Mouse (Mus musculus): Measurements from ENCODE around the gene Fen1.
"Not testable (repeated sequence)": the region's sequence is repeated elsewhere in the genome, so short reads cannot be mapped to it uniquely, and the experiment has no call there.

The Fen1 gene

GRCm38 (mm10) chr19:10176941-10177372 is 27.0 kb downstream of the Fen1 start:
- no peak for DNase-seq

- DNase-seq = no peak
Observed at GRCm38 (mm10) chr19:10176477-10176876, 27.5 kb downstream of the Fen1 start.

GRCm38 (mm10) chr19:10174956-10175355 is 29.0 kb downstream of the Fen1 start:
- no peak for DNase-seq

GRCm38 (mm10) chr19:10173844-10174539 is 30.0 kb downstream of the Fen1 start:
- DNase-seq = no peak

GRCm38 (mm10) chr19:10173116-10173718 is 30.8 kb downstream of the Fen1 start:
- no peak for DNase-seq

- DNase-seq = no peak
Observed at GRCm38 (mm10) chr19:10171846-10172245, 32.1 kb downstream of the Fen1 start.

GRCm38 (mm10) chr19:10171359-10171758 is 32.6 kb downstream of the Fen1 start:
- DNase-seq = no peak

- DNase-seq = no peak
Observed at GRCm38 (mm10) chr19:10170466-10170865, 33.5 kb downstream of the Fen1 start.

- DNase-seq = not testable (repeated sequence)
Observed at GRCm38 (mm10) chr19:10169692-10170330, 34.2 kb downstream of the Fen1 start.

GRCm38 (mm10) chr19:10169179-10169578 is 34.8 kb downstream of the Fen1 start:
- no peak for DNase-seq

- DNase-seq = no peak
Observed at GRCm38 (mm10) chr19:10168441-10168840, 35.5 kb downstream of the Fen1 start.

GRCm38 (mm10) chr19:10167951-10168350 is 36.0 kb downstream of the Fen1 start:
- DNase-seq = no peak

GRCm38 (mm10) chr19:10167112-10167511 is 36.9 kb downstream of the Fen1 start:
- DNase-seq = no peak

GRCm38 (mm10) chr19:10165928-10166327 is 38.0 kb downstream of the Fen1 start:
- not testable (repeated sequence) for DNase-seq

- no peak for DNase-seq
Observed at GRCm38 (mm10) chr19:10163896-10164295, 40.1 kb downstream of the Fen1 start.

- no peak for DNase-seq
Observed at GRCm38 (mm10) chr19:10157725-10158124, 46.2 kb downstream of the Fen1 start.

GRCm38 (mm10) chr19:10149189-10149588 is 54.8 kb downstream of the Fen1 start:
- no peak for DNase-seq
